Mouse (Mus musculus) lung, embryonic 14.5 days (tissue): ENCODE results near the gene Camk2g. TPM values are rescaled to one million over a fixed set of nuclear protein-coding genes. Genes with fewer than 3 reads are reported as not detected.

ENCODE experiments used
- ATAC-seq: fragments of 200-750 bp; cut with Nextera tagmentation; 2 replicates; pipeline ENCODE4 v1.8.0; 2017; ENCODE audit warnings: mild to moderate bottlenecking, moderate TSS enrichment, moderate library complexity; ENCODE audit not compliant: insufficient read depth
- DNase-seq: peaks from one replicate; pipeline ENCODE4 v3.0.0-alpha.2; 2015
- H3K27ac ChIP-seq: fragments of 300-500 bp; sonication (generic); 2 replicates; pipeline ENCODE4 v1.5.1; 2014; ENCODE audit warnings: low read depth, mild to moderate bottlenecking, moderate library complexity
- H3K27me3 ChIP-seq: fragments of 300-500 bp; sonication (generic); 2 replicates; pipeline ENCODE4 v1.6.1; 2014; ENCODE audit warnings: low read length, control low read depth; ENCODE audit not compliant: insufficient read depth
- H3K36me3 ChIP-seq: fragments of 300-500 bp; sonication (generic); 2 replicates; pipeline ENCODE4 v1.6.1; 2014; ENCODE audit warnings: control low read depth; ENCODE audit not compliant: insufficient read depth
- H3K4me1 ChIP-seq: fragments of 300-500 bp; sonication (generic); 2 replicates; pipeline ENCODE4 v1.6.1; 2014; ENCODE audit warnings: antibody characterized with exemption, control low read depth; ENCODE audit not compliant: insufficient read depth
- H3K4me2 ChIP-seq: fragments of 300-500 bp; sonication (generic); 2 replicates; pipeline ENCODE4 v1.6.1; 2014; ENCODE audit warnings: mild to moderate bottlenecking
- H3K4me3 ChIP-seq: fragments of 300-500 bp; sonication (generic); 2 replicates; pipeline ENCODE4 v1.5.1; 2014; ENCODE audit warnings: low read depth, low read length
- H3K9ac ChIP-seq: fragments of 300-500 bp; sonication (generic); 2 replicates; pipeline ENCODE4 v1.6.1; 2014
- H3K9me3 ChIP-seq: fragments of 300-500 bp; sonication (generic); 2 replicates; pipeline ENCODE4 v1.6.1; 2016; ENCODE audit warnings: low read depth, low read length, control low read depth
- CTCF ChIP-seq: IDR thresholded peaks from 2 replicates; pipeline ENCODE4 v1.5.1; 2016; ENCODE audit warnings: antibody characterized with exemption, low read depth
- WGBS: fragments of 180-500 bp; shearing (Covaris S2); extraction: QIAGEN DNeasy Blood & Tissue Kit; methylation state at CpG from one replicate; pipeline ENCODE4 v1.1.7; 2014; 5-methylcytosine and 5-hydroxymethylcytosine counted together
- microRNA-seq: library from miRNA; unstranded; fragments of <30 nt; microRNA quantifications from one replicate; pipeline ENCODE4, GENCODE M21; 2016; ENCODE audit warnings: borderline number of aligned reads
- polyA plus RNA-seq: library from polyadenylated mRNA; unstranded; fragments of >200 nt; fragmentation: Nextera tagmentation; extraction: Ambion mirVana; gene quantifications from 2 replicates; pipeline ENCODE4 v1.2.1, GENCODE M21; 2014

The Camk2g gene
- polyA plus RNA-seq, 1 experiment from 2014 or later, result 46.3 TPM

- DNase-seq, result no peak
- 96% methylated on average over 3 of the region's 3 CpGs for WGBS
- no peak for ATAC-seq
- no peak overlapping the region for H3K27ac ChIP-seq
- H3K27me3 ChIP-seq, result no peaks in the 10 kb centered on the region
- no peak overlapping the region for H3K9ac ChIP-seq
- no peak overlapping the region for H3K4me2 ChIP-seq
- H3K4me3 ChIP-seq, result no peak overlapping the region
- H3K4me1 ChIP-seq, result no peaks in the 10 kb centered on the region
- TF ChIP-seq CTCF, result no peak
- H3K9me3 ChIP-seq, result no peaks in the 10 kb centered on the region
- H3K36me3 ChIP-seq, result peaks cover 99% of the 10 kb centered on the region
Measured at GRCm38 (mm10) chr14:20686576-20686975, 107.3 kb downstream of the Camk2g start.

Small RNA genes lying within 50 kb of the gene (microRNA-seq; reads per million reads assigned to microRNA genes)
- gene Mir6946, result 3.1 reads per million, percentile 8 among the genes with 10 or more reads in this experiment

Other genes starting within 250 kb of the Camk2g start
- 60.7 and 61.1 TPM in 2 replicates for gene Ppp3cb, start 247.5 kb downstream of the Camk2g start, polyA plus RNA-seq
- 10.0 and 11.8 TPM in 2 replicates for gene Usp54, start 153.0 kb downstream of the Camk2g start, polyA plus RNA-seq
- gene Myoz1, start 137.5 kb downstream of the Camk2g start, polyA plus RNA-seq, result 0.24 and 0.87 TPM in 2 replicates
- gene Synpo2l, start 125.7 kb downstream of the Camk2g start, polyA plus RNA-seq, result 0.75 and 2.8 TPM in 2 replicates
- 96.0 and 100 TPM in 2 replicates for gene Sec24c, start 119.8 kb downstream of the Camk2g start, polyA plus RNA-seq
- 29.2 and 30.2 TPM in 2 replicates for gene Fut11, start 99.1 kb downstream of the Camk2g start, polyA plus RNA-seq
- gene Chchd1, start 91.1 kb downstream of the Camk2g start, polyA plus RNA-seq, result 224 and 227 TPM in 2 replicates
- gene Zswim8, start 86.5 kb downstream of the Camk2g start, polyA plus RNA-seq, result 29.9 and 37.3 TPM in 2 replicates
- gene Ndst2, start 59.5 kb downstream of the Camk2g start, polyA plus RNA-seq, result 32.4 and 35.6 TPM in 2 replicates
- gene Plau, start 42.6 kb upstream of the Camk2g start, polyA plus RNA-seq, result 0.99 TPM in 2 replicates
- gene Vcl, start 135.3 kb upstream of the Camk2g start, polyA plus RNA-seq, result 64.3 and 69.5 TPM in 2 replicates